Mouse (Mus musculus): Measurements from ENCODE around the gene Stk19.
"Not testable (repeated sequence)": the region's sequence is repeated elsewhere in the genome, so short reads cannot be mapped to it uniquely, and the experiment has no call there.

Gene Stk19

GRCm38 (mm10) chr17:34838785-34839184 is 2.0 kb upstream of the Stk19 start:
- DNase-seq: no peak

DNA sequence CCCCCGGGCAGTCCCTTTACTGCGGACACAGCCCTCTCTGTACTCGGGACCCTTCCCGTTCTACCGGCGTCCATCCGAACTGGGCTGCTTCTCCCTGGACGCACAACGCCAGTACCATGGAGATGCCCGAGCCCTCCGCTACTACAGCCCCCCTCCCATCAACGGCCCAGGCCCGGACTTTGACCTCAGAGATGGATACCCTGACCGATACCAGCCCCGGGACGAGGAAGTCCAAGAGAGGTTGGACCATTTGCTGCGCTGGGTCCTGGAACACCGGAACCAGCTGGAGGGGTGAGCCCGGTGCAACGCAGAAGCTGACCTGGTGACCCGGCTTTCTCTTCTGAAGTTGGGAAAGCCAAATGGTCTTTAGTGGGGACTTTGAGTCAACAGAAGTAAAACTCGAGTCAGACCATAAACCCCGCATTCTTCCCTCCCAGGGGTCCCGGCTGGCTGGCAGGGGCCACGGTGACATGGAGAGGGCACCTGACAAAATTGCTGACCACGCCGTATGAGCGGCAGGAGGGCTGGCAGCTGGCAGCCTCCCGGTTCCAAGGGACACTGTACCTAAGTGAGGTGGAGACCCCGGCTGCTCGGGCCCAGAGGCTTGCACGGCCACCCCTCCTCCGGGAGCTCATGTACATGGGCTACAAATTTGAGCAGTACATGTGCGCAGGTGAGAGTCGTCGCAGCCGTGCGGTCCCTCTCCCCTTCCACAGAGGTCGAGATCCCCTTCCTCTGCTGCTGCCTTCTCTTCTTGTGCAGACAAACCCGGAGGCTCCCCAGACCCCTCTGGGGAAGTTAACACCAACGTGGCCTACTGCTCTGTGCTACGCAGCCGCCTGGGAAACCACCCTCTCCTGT is 949 bp upstream of the Stk19 start:
- DNase-seq: no peak

DNA sequence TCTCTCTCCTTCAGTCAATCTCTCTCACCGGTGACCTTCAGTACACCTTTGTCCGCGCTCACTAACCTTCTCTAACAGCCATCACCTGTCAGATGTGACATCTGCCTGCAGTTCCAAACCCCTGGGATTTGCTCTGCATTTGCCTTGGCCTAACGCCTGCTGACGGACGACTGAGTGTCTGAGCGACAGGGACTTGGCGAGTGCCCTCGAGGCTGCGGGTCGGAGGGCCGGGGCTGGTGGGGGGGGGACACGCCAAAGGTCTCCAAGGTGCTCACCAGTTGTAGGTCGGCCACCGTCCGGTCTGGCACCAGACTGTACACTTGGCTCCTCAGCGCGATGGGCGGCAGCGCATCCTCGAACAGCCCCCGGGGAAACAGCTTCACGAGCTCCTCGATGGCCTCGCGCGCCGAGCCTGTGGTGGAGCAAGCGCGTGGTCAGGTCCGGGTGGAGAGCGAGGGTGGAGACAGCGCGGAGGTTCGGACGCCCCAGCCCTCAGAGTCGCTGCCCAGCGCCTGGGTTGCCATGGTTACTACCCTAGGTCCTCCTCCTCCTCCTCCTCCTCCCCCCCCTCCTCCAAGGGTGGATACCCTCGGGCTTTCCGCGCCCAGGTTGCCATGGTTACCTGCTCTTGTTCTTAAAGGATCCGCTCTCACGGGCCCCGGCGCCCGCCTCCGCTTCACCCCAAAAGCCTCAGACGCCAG is 440 bp downstream of the Stk19 start:
- DNase-seq: no peak

- not testable (repeated sequence) for DNase-seq
Observed at GRCm38 (mm10) chr17:34830776-34831175, 6.0 kb downstream of the Stk19 start.

DNA sequence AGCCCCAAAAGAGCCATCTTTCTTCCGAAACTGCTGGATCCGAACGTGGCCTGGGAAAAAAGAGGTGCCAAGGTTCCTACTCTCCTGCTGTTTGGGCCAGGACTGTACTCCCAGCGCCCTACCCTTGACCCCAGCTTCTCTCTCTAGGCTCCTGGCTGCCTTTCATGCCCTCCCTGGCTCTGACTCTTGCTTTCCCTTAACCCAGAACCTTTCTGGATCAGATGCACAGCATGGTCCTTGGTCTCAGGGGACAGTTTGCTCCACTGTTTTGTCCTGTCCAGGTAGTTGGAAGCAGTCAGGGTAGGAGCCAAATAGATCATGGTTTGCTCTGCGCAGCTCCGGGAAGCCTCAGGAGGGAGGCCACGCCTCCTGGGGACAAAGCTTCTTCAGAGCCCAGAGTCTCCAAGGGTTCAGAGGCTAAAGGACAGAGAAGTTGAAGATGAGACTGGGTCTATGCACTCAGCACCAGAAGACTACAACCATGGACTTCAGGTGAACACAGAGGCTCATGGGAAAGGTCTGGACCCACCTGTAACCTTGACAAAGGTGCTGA is 21.9 kb downstream of the Stk19 start:
- no peak for DNase-seq

DNA sequence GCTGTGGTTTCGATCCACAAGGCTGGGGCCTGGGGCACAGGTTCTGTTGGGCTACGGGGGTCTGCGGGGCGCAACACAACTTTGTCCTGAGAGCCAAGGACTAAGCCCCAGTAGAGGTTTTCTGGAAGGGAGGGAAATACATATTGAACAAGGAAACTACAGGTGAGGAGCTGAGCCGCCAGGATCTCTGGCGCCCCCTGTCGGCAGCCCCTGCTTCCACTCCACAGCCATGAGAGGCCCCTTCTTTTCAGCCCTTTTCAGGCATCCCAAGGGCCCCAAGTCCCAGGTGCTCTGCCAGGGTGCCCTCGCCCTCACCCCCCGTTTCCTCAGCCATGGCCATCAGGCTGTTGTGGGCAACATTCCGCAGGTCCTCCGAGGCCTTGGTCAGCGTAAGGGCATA is 23.0 kb downstream of the Stk19 start:
- peak; percentile 27 for DNase-seq

DNA sequence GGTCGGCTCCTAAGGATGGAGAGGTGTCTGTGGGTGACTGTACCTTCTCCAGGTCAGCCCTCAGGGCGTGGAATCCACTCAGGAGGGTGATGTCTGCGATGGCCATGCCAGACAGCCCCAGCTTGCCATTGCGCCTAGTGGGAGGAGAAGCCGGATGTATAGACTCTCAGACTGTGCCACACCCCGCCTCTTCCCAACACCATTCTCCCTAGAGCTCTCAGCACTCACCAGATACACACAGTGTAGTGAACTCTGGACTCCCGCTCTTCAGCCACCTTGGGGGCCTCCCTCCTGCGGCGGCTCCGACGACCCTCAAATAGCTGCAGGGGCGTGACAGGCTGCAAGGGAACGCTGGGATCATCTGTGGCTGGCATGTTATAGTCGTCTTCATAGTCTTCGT is 25.5 kb downstream of the Stk19 start:
- DNase-seq: no peak

- DNase-seq: not testable (repeated sequence)
Observed at GRCm38 (mm10) chr17:34810811-34811210, 25.9 kb downstream of the Stk19 start.

DNA sequence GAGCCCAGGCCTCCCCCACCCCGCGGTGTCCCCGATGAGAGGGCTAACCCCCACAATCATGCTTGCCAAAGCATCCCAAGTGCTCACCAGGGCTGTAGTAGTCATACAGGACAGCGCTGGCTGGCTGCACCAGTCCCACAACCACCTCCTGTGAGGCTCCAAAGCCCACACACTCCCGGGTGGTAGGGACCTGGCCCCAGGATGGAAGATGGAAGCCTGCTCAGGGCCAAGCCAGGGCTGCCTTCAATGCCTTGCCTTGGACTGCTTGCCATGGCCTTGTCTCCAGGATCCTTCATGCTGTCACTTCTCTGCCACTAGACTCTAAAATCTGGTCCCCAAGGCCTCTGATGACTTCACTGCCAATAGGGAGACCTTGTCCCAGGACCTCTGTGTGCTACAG is 26.3 kb downstream of the Stk19 start:
- DNase-seq: not testable (repeated sequence)

DNA sequence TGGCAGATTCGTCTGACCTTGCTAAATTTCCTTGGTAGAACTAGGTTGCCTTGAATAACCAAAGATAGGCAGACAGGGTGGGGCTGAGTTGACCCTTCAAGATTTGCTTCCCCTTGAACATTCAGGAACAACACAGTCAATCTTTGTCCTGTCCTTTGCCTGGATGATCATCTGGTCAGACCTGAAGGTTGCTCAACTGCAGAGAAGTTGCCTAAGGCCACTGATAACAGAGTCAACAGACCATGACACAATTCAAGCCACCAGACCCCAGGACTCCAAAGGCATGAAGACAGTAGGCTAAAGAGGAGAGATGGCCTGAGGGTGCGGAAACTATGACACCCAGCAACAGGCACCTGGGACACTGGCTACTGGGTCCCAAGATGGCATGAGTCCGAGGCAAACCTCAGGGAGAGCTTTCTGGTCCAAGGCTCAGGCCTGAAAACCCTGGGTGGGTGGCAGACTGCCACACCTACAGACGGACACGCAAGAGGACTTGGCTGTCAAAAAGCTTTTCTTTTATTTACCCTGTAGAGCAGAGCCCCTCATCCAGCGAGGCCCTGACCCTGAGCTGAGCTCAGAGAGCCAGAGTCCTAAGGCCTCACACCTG is 28.0 kb downstream of the Stk19 start:
- DNase-seq: no peak

GRCm38 (mm10) chr17:34807176-34807575 is 29.6 kb downstream of the Stk19 start:
- DNase-seq: no peak

DNA sequence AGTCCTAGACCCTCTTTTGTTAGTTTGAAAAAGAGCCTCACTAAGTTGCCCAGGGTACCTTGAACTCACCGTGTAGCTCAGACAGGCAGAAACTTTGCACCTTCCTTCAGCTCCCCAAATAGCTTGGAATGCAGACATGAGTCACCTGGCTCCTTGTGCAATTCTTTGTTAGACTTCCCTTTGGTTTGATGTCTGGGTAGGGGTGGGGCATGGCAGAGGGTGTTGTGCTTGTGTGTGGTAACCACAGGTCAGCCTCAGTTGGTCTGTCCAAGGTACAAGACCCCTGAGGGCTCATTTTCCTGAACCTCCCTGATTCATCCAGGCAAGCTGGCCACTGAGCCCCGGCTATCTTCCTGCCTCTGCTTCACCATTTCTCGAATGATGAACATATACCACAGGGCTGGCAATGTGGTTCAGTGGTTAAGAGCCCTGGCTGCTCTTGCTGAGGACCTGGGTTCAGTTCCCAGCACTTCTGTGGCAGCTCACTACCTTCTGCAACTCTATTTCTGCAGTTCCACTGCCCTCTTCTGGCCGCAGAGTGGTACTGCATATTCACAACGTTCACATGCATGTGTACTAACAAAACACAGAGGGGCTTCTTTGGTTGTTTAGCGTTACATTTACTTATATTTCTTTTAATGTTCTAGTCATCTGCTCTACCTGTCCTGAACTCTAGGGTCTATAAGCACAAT is 31.7 kb downstream of the Stk19 start:
- DNase-seq: no peak

DNA sequence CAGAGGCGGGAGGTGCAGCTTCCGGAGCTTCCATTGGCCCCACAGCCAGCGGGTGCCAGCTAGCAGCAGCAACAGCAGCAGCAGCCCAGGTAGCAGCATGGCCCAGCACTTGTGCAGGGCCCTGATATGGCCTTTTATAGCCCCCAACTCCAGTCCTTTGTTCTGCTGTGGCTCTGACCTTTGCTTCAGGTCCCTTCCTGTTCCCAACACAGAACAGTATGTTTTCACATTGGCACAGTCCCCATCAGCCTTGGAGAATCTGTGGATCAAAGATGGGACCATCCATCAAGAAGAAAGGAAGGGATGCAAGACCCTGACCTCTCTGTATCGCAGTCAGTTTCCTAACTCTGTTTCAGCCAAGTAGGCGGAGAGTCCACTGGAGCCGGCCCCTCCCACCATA is 32.4 kb downstream of the Stk19 start, which contains the start of gene Cyp21a1:
Gene Cyp21a1, minus strand, starts transcription at position 261 of the 400 bp plus-strand sequence.
- DNase-seq: not testable (repeated sequence)

- DNase-seq: not testable (repeated sequence)
Observed at GRCm38 (mm10) chr17:34803367-34803766, 33.4 kb downstream of the Stk19 start.

- DNase-seq: not testable (repeated sequence)
Observed at GRCm38 (mm10) chr17:34802756-34803155, 34.0 kb downstream of the Stk19 start.

- DNase-seq: not testable (repeated sequence)
Observed at GRCm38 (mm10) chr17:34800781-34801305, 35.9 kb downstream of the Stk19 start.

GRCm38 (mm10) chr17:34799531-34799925 is 37.2 kb downstream of the Stk19 start:
- no peak for DNase-seq

DNA sequence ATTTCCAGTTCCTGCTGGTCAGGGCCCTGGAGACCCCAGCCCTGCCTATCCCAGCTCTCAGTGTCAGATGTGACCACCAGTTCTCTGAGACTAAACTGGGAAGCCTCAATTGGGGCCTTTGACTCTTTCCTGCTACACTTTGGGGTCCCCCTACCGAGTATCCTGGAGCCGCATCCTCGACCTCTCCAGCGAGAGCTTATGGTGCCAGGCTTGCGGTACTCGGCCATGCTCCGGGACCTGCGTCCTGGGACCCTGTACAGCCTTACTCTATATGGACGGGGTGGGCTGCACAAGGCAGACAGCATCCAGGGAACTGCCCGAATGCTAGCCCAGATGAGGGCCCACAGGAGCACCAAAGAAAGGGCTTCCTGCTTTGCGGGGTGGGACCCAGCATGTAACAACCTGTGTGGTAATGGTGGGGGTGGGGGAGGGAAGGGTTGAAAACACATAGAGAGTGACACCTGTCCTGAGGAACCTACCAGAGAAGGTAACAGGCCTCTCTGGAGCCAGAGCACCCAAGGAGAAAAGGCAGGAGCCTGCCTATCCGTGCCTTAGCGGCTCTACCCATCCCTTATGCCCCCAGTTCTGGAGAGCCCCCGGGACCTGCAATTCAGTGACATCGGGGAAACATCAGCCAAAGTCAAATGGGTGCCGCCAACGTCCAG is 37.7 kb downstream of the Stk19 start:
- DNase-seq: no peak

DNA sequence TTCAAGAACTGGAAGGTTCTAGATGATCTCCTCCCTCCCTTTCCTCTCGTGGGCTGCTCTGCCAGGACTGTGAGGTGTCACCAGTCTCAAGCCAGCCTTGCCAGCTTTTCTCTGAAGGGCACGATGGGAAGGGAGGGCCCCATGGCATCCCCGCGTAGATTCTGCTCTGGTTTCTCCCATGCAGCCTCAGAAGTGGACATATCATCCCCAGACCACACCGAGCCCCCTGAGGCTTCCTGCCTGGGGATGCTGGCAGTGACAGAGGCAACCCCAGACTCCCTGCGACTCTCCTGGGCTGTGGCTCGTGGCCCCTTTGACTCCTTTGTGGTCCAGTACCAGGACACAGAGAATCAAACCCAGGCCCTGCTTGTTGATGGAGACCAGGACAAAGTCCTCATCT is 38.7 kb downstream of the Stk19 start:
- DNase-seq: not testable (repeated sequence)

GRCm38 (mm10) chr17:34797211-34797995 is 39.3 kb downstream of the Stk19 start:
- DNase-seq: not testable (repeated sequence)

Measured in cerebellum, adult 8-10 months (tissue).